Mouse (Mus musculus) common myeloid progenitor, adult 5-6 weeks (primary cell): Measurements from ENCODE around the gene Mbnl1. TPM values are rescaled to one million over a fixed set of nuclear protein-coding genes. Genes with fewer than 3 reads are reported as not detected.

ENCODE experiments used
- ATAC-seq: replicated peaks from 2 replicates; pipeline ENCODE4 v1.8.0; 2016; ENCODE audit warnings: low read depth, mild to moderate bottlenecking, moderate TSS enrichment, inconsistent platforms; ENCODE audit not compliant: poor library complexity, severe bottlenecking
- total RNA-seq: library from RNA; stranded (forward); fragments of 200-1000, 187-1606 nt; gene quantifications from 2 replicates; pipeline ENCODE4 v1.2.3, GENCODE M21; 2017

Mbnl1 gene
- total RNA-seq, 1 experiment from 2014 or later: 813 TPM

GRCm38 (mm10) chr3:60513746-60514145 is 41.1 kb downstream of the Mbnl1 start:
- no peak for ATAC-seq

- ATAC-seq: no peak
Observed at GRCm38 (mm10) chr3:60515430-60515829, 42.8 kb downstream of the Mbnl1 start.

GRCm38 (mm10) chr3:60516054-60516674 is 43.5 kb downstream of the Mbnl1 start:
- peak; percentile 77 for ATAC-seq

GRCm38 (mm10) chr3:60517234-60517787 is 44.7 kb downstream of the Mbnl1 start:
- no peak for ATAC-seq

GRCm38 (mm10) chr3:60519337-60519736 is 46.7 kb downstream of the Mbnl1 start:
- ATAC-seq: peak; percentile 68

GRCm38 (mm10) chr3:60524127-60524526 is 51.5 kb downstream of the Mbnl1 start:
- ATAC-seq: no peak

GRCm38 (mm10) chr3:60531286-60531685 is 58.7 kb downstream of the Mbnl1 start:
- peak; percentile 17 for ATAC-seq

GRCm38 (mm10) chr3:60531826-60532225 is 59.2 kb downstream of the Mbnl1 start:
- no peak for ATAC-seq

GRCm38 (mm10) chr3:60535224-60535623 is 62.6 kb downstream of the Mbnl1 start:
- ATAC-seq: 0 out of 2 replicates have a peak, but pooled peaks have one; percentile 12

GRCm38 (mm10) chr3:60537063-60537462 is 64.4 kb downstream of the Mbnl1 start:
- peak; percentile 70 for ATAC-seq

- ATAC-seq: peak; percentile 42; the same call in 1 of the 2 replicates
Observed at GRCm38 (mm10) chr3:60538214-60538971, 65.8 kb downstream of the Mbnl1 start.

GRCm38 (mm10) chr3:60541121-60541520 is 68.5 kb downstream of the Mbnl1 start:
- no peak for ATAC-seq

- peak; percentile 80 for ATAC-seq
Observed at GRCm38 (mm10) chr3:60546196-60546595, 73.6 kb downstream of the Mbnl1 start.

- no peak for ATAC-seq
Observed at GRCm38 (mm10) chr3:60546904-60547303, 74.3 kb downstream of the Mbnl1 start.

- ATAC-seq: no peak
Observed at GRCm38 (mm10) chr3:60550492-60550891, 77.9 kb downstream of the Mbnl1 start.

- ATAC-seq: no peak
Observed at GRCm38 (mm10) chr3:60551650-60552049, 79.0 kb downstream of the Mbnl1 start.

GRCm38 (mm10) chr3:60553011-60553410 is 80.4 kb downstream of the Mbnl1 start:
- no peak for ATAC-seq

GRCm38 (mm10) chr3:60556596-60556995 is 84.0 kb downstream of the Mbnl1 start:
- ATAC-seq: 0 out of 2 replicates have a peak, but pooled peaks have one; percentile 6

GRCm38 (mm10) chr3:60558252-60558862 is 85.7 kb downstream of the Mbnl1 start:
- ATAC-seq: no peak

GRCm38 (mm10) chr3:60559762-60560161 is 87.1 kb downstream of the Mbnl1 start:
- 0 out of 2 replicates have a peak, but pooled peaks have one; percentile 24 for ATAC-seq
